Mouse (Mus musculus) kidney, adult 10 weeks (tissue): ENCODE data around the gene Obox7. TPM values are rescaled to one million over a fixed set of nuclear protein-coding genes. Genes with fewer than 3 reads are reported as not detected.

ENCODE experiments used
- polyA plus RNA-seq: library from polyadenylated mRNA; stranded (reverse); fragments of 350-450 nt; fragmentation: Illumina TruSeq; extraction: RNeasy Lipid Tissue Mini Kit (QIAGEN cat#74804); gene quantifications from one replicate; pipeline ENCODE4 v1.2.3, GENCODE M21; 2014; ENCODE audit warnings: low read depth, low replicate concordance

The Obox7 gene
- polyA plus RNA-seq = not detected

GRCm38 (mm10) chr7:14659196-14659595 is at the start of gene Obox7:
Obox7 (plus strand) TSS chr7:14659496.

Other genes starting within 250 kb of the Obox7 start
- 0.53 TPM for gene Sult2a8, start 212.7 kb upstream of the Obox7 start, polyA plus RNA-seq
- gene Sult2a7, start 165.3 kb upstream of the Obox7 start, polyA plus RNA-seq = not detected
- gene Vmn1r90, start 96.0 kb upstream of the Obox7 start, polyA plus RNA-seq = 0.08 TPM